Mouse (Mus musculus) midbrain, embryonic 11.5 days (tissue): Measurements from ENCODE around the gene Adcy6. TPM values are rescaled to one million over a fixed set of nuclear protein-coding genes. Genes with fewer than 3 reads are reported as not detected.
A peak's percentile ranks its signal among the peaks of the same experiment; 100 is the strongest.

ENCODE experiments used
- ATAC-seq: fragments of 200-750 bp; cut with Nextera tagmentation; 2 replicates; pipeline ENCODE4 v1.8.0; 2017; ENCODE audit warnings: moderate TSS enrichment, moderate library complexity; ENCODE audit not compliant: low FRiP score
- DNase-seq: peaks from one replicate; pipeline ENCODE4 v3.0.0; 2015; ENCODE audit warnings: low spot score; ENCODE audit errors: missing footprints
- H3K27ac ChIP-seq: fragments of 300-500 bp; sonication (generic); 2 replicates; pipeline ENCODE4 v1.5.1; 2014; ENCODE audit warnings: low read depth, low read length
- H3K27me3 ChIP-seq: fragments of 300-500 bp; sonication (generic); 2 replicates; pipeline ENCODE4 v1.6.1; 2014; ENCODE audit warnings: mild to moderate bottlenecking, low read length, moderate library complexity, mixed read lengths; ENCODE audit not compliant: control insufficient read depth, insufficient read depth
- H3K36me3 ChIP-seq: fragments of 300-500 bp; sonication (generic); 2 replicates; pipeline ENCODE4 v1.6.1; 2014; ENCODE audit warnings: mild to moderate bottlenecking, low read length, moderate library complexity, mixed read lengths; ENCODE audit not compliant: control insufficient read depth, insufficient read depth
- H3K4me1 ChIP-seq: fragments of 300-500 bp; sonication (generic); 2 replicates; pipeline ENCODE4 v1.6.1; 2014; ENCODE audit warnings: low read length; ENCODE audit not compliant: control insufficient read depth, insufficient read depth
- H3K4me2 ChIP-seq: fragments of 300-500 bp; sonication (generic); 2 replicates; pipeline ENCODE4 v1.6.1; 2014; ENCODE audit warnings: mild to moderate bottlenecking, moderate library complexity
- H3K4me3 ChIP-seq: fragments of 300-500 bp; sonication (generic); 2 replicates; pipeline ENCODE4 v1.5.1; 2014; ENCODE audit warnings: low read depth, low read length
- H3K9ac ChIP-seq: fragments of 300-500 bp; sonication (generic); 2 replicates; pipeline ENCODE4 v1.6.1; 2014; ENCODE audit warnings: low read length
- H3K9me3 ChIP-seq: fragments of 300-500 bp; sonication (generic); 2 replicates; pipeline ENCODE4 v1.6.1; 2016; ENCODE audit warnings: low read length; ENCODE audit not compliant: control insufficient read depth
- WGBS: fragments of 180-500 bp; shearing (Covaris S2); extraction: QIAGEN DNeasy Blood & Tissue Kit; methylation state at CpG from one replicate; pipeline ENCODE4 v1.1.7; 2014; 5-methylcytosine and 5-hydroxymethylcytosine counted together
- polyA plus RNA-seq: library from polyadenylated mRNA; unstranded; fragments of >200 nt; fragmentation: Nextera tagmentation; extraction: Ambion mirVana; gene quantifications from 2 replicates; pipeline ENCODE4 v1.2.1, GENCODE M21; 2014

Adcy6 gene
- polyA plus RNA-seq, 1 experiment from 2014 or later, result 9.3 TPM

GRCm38 (mm10) chr15:98644406-98644805 is 34.5 kb upstream of the Adcy6 start:
- Histone ChIP-seq H3K4me1 (no peaks in the 10 kb centered on the region), H3K27ac (no peak overlapping the region), H3K9ac (no peak overlapping the region), H3K27me3 (no peaks in the 10 kb centered on the region), H3K36me3 (peaks cover 61% of the 10 kb centered on the region), H3K9me3 (no peaks in the 10 kb centered on the region), H3K4me3 (no peak overlapping the region), H3K4me2 (no peak overlapping the region)
- ATAC-seq (no peak), DNase-seq (no peak)
- 88% methylated on average over 12 of the region's 12 CpGs for WGBS

GRCm38 (mm10) chr15:98640157-98640556 is 30.3 kb upstream of the Adcy6 start:
- WGBS, result 38% methylated on average over 8 of the region's 8 CpGs
- no peaks in the 10 kb centered on the region for H3K9me3 ChIP-seq
- no peak overlapping the region for H3K27ac ChIP-seq
- no peak overlapping the region for H3K9ac ChIP-seq
- DNase-seq, result no peak
- H3K4me1 ChIP-seq, result peaks cover 13% of the 10 kb centered on the region
- H3K27me3 ChIP-seq, result no peaks in the 10 kb centered on the region
- no peak overlapping the region for H3K4me3 ChIP-seq
- peaks cover 28% of the 10 kb centered on the region for H3K36me3 ChIP-seq
- H3K4me2 ChIP-seq, result no peak overlapping the region
- ATAC-seq, result no peak

GRCm38 (mm10) chr15:98637155-98637554 is 27.3 kb upstream of the Adcy6 start:
- no peak overlapping the region for H3K27ac ChIP-seq
- H3K27me3 ChIP-seq, result peaks cover 13% of the 10 kb centered on the region
- H3K9me3 ChIP-seq, result no peaks in the 10 kb centered on the region
- H3K36me3 ChIP-seq, result peaks cover 12% of the 10 kb centered on the region
- DNase-seq (no peak), ATAC-seq (no peak)
- H3K4me3 ChIP-seq, result no peak overlapping the region
- peaks cover 33% of the 10 kb centered on the region for H3K4me1 ChIP-seq
- WGBS, result 32% methylated on average over 3 of the region's 3 CpGs
- no peak overlapping the region for H3K4me2 ChIP-seq
- H3K9ac ChIP-seq, result no peak overlapping the region

GRCm38 (mm10) chr15:98636517-98636916 is 26.6 kb upstream of the Adcy6 start:
- Histone ChIP-seq H3K36me3 (peaks cover 11% of the 10 kb centered on the region), H3K9ac (peak overlapping the region; percentile 91), H3K4me3 (peak overlapping the region; percentile 74), H3K4me1 (peaks cover 37% of the 10 kb centered on the region), H3K27me3 (peaks cover 13% of the 10 kb centered on the region), H3K4me2 (peak overlapping the region; percentile 96), H3K9me3 (no peaks in the 10 kb centered on the region), H3K27ac (no peak overlapping the region)
- ATAC-seq, result no peak
- WGBS, result 48% methylated on average over 5 of the region's 5 CpGs
- no peak for DNase-seq

GRCm38 (mm10) chr15:98635291-98635841 is 25.5 kb upstream of the Adcy6 start:
- Histone ChIP-seq H3K4me3 (peak overlapping the region; percentile 74), H3K27ac (peak overlapping the region; percentile 87), H3K9me3 (no peaks in the 10 kb centered on the region), H3K36me3 (peaks cover 6% of the 10 kb centered on the region; the same call in 1 of the 2 replicates), H3K27me3 (peaks cover 17% of the 10 kb centered on the region), H3K4me1 (peaks cover 37% of the 10 kb centered on the region), H3K4me2 (peak overlapping the region; percentile 96), H3K9ac (peak overlapping the region; percentile 91)
- DNase-seq (peak; percentile 95), ATAC-seq (no peak)
- under 1% methylated on average over 21 of the region's 21 CpGs for WGBS

GRCm38 (mm10) chr15:98634541-98635081 is 24.7 kb upstream of the Adcy6 start:
- peaks cover 37% of the 10 kb centered on the region for H3K4me1 ChIP-seq

GRCm38 (mm10) chr15:98633822-98634470 is 24.1 kb upstream of the Adcy6 start:
- H3K4me2 ChIP-seq, result peak overlapping the region; percentile 96
- H3K27ac ChIP-seq, result peak overlapping the region; percentile 87
- H3K36me3 ChIP-seq, result no peaks in the 10 kb centered on the region
- DNase-seq (peak; percentile 89), ATAC-seq (peak; percentile 8)
- peak overlapping the region; percentile 91 for H3K9ac ChIP-seq
- WGBS, result 1% methylated on average over 24 of the region's 25 CpGs
- H3K4me3 ChIP-seq, result peak overlapping the region; percentile 74
- H3K9me3 ChIP-seq, result no peaks in the 10 kb centered on the region
- peaks cover 40% of the 10 kb centered on the region for H3K4me1 ChIP-seq
- peaks cover 26% of the 10 kb centered on the region for H3K27me3 ChIP-seq

More at GRCm38 (mm10) chr15:98634541-98635081, 24.7 kb upstream of the Adcy6 start:
- H3K4me3 ChIP-seq, result peak overlapping the region; percentile 74
- peak overlapping the region; percentile 91 for H3K9ac ChIP-seq
- under 1% methylated on average over 54 of the region's 65 CpGs for WGBS
- DNase-seq (peak; percentile 98), ATAC-seq (peak; percentile 77)
- peak overlapping the region; percentile 96 for H3K4me2 ChIP-seq
- H3K27me3 ChIP-seq, result peaks cover 23% of the 10 kb centered on the region
- H3K27ac ChIP-seq, result peak overlapping the region; percentile 87
- H3K36me3 ChIP-seq, result peaks cover 2% of the 10 kb centered on the region; the same call in 1 of the 2 replicates
- H3K9me3 ChIP-seq, result no peaks in the 10 kb centered on the region

GRCm38 (mm10) chr15:98632921-98633320 is 23.0 kb upstream of the Adcy6 start:
- DNase-seq (peak; percentile 91), ATAC-seq (no peak)
- H3K4me2 ChIP-seq, result peak overlapping the region; percentile 96
- H3K4me1 ChIP-seq, result peaks cover 47% of the 10 kb centered on the region
- peak overlapping the region; percentile 74 for H3K4me3 ChIP-seq
- peak overlapping the region; percentile 64 for H3K9ac ChIP-seq
- H3K27me3 ChIP-seq, result peaks cover 29% of the 10 kb centered on the region
- H3K9me3 ChIP-seq, result no peaks in the 10 kb centered on the region
- no peaks in the 10 kb centered on the region for H3K36me3 ChIP-seq
- H3K27ac ChIP-seq, result no peak overlapping the region
- WGBS, result 1% methylated on average over 4 of the region's 4 CpGs
